Comparison of ENCODE assay signal across 21 mouse cellular contexts in the genomic region with DNA sequence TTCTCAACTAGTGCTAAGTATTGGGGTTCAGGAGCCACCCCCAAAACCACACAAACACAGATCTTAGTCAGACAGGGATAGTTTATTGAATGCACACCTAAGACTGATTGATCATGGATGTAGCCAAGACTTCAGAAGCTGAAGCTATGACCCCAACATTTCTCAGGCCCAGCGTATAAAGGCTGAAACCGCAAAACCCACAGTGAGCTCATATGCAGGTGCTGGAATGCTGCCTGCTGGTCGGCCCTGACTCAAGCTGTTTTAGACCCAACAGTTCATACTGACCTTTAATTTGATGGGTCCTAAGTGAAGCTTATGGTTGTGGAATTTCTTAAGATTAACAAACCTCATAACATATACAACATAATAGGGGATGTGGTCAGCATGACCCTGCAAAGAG. TPM values are rescaled to one million over a fixed set of nuclear protein-coding genes. Genes with fewer than 3 reads are reported as not detected.
DNase-seq lines count a peak whose midpoint lies in the region; ATAC-seq and TF ChIP-seq lines count a peak whose summit lies in the region.
"Had no signal": no experiment of that assay in that cellular context is flagged by ENCODE, and none has a peak within 500 bp of the region (broad histone marks: within the 10 kb centered on the region; RNA-seq: fewer than 3 reads in every experiment).

No protein-coding gene starts in this region.

- H3K79me3 ChIP-seq in C2C12 (ENCODE audit: low read depth): no peaks in the 10 kb centered on the region

- no peaks in the 10 kb centered on the region for H3K9me3 ChIP-seq in midbrain, embryonic 15.5 days
- no peaks in the 10 kb centered on the region for H3K9me3 ChIP-seq in forebrain, embryonic 16.5 days (ENCODE audit: control insufficient read depth, low read length)
- H3K9me3 ChIP-seq: embryonic facial prominence, embryonic 13.5 days; embryonic facial prominence, embryonic 15.5 days; forebrain, embryonic 13.5 days; forebrain, embryonic 15.5 days had no signal

- no peak for ATAC-seq in midbrain, embryonic 15.5 days (replicated peaks)
- no peak for ATAC-seq in forebrain, embryonic 16.5 days
- ATAC-seq: forebrain, embryonic 13.5 days; forebrain, embryonic 15.5 days had no signal

- H3K4me3 ChIP-seq in C2C12 (ENCODE audit: insufficient read depth, poor library complexity, severe bottlenecking): no peak overlapping the region
- H3K4me3 ChIP-seq in midbrain, embryonic 15.5 days: no peak overlapping the region
- H3K4me3 ChIP-seq in forebrain, embryonic 16.5 days (replicated peaks; ENCODE audit: low read length): no peak overlapping the region
- H3K4me3 ChIP-seq: embryonic facial prominence, embryonic 13.5 days; embryonic facial prominence, embryonic 15.5 days; erythroblast, embryonic 14.5 days; forebrain, embryonic 13.5 days; forebrain, embryonic 15.5 days had no signal

- DNase-seq in 3134 (ENCODE audit: extremely low read depth, insufficient read length, low spot score) (peak; percentile 55), 3T3-L1 (ENCODE audit: low read depth, low spot score) (peak; percentile 54)
- no peak for DNase-seq in urinary bladder, adult 2 months (ENCODE audit: low spot score)
- DNase-seq: adrenal gland, adult 8-10 months; adrenal gland, postnatal 14 days; B cell, adult 2 months; cerebellum, adult 11 months; cerebellum, adult 18-20 months; cerebellum, adult 8-10 months; cerebellum, adult 9-11 months; cerebellum, postnatal 14 days; cerebellum, postnatal 36 days; embryo, embryonic 11 days had no signal

- no peaks in the 10 kb centered on the region for H3K79me2 ChIP-seq in C2C12 (ENCODE audit: control insufficient read depth, insufficient read depth)

- 95% methylated on average over 3 of the region's 3 CpGs for WGBS in midbrain, embryonic 15.5 days
- WGBS in forebrain, embryonic 16.5 days: 95% methylated on average over 3 of the region's 3 CpGs

- H3K4me1 ChIP-seq in midbrain, embryonic 15.5 days: no peaks in the 10 kb centered on the region
- no peaks in the 10 kb centered on the region for H3K4me1 ChIP-seq in forebrain, embryonic 16.5 days (replicated peaks; ENCODE audit: control insufficient read depth, insufficient read depth, low read length)
- H3K4me1 ChIP-seq: embryonic facial prominence, embryonic 13.5 days; embryonic facial prominence, embryonic 15.5 days; forebrain, embryonic 13.5 days; forebrain, embryonic 15.5 days had no signal

- H3ac ChIP-seq in C2C12 (ENCODE audit: control insufficient read depth, insufficient read length, low read depth): no peak overlapping the region

- H3K4me2 ChIP-seq in midbrain, embryonic 15.5 days: no peak overlapping the region
- no peak overlapping the region for H3K4me2 ChIP-seq in forebrain, embryonic 16.5 days (ENCODE audit: low read length)
- H3K4me2 ChIP-seq: embryonic facial prominence, embryonic 13.5 days; embryonic facial prominence, embryonic 15.5 days; forebrain, embryonic 13.5 days; forebrain, embryonic 15.5 days had no signal

- H3K27ac ChIP-seq in midbrain, embryonic 15.5 days: no peak overlapping the region
- no peak overlapping the region for H3K27ac ChIP-seq in forebrain, embryonic 16.5 days (ENCODE audit: low read length)
- H3K27ac ChIP-seq: embryonic facial prominence, embryonic 13.5 days; embryonic facial prominence, embryonic 15.5 days; forebrain, embryonic 13.5 days; forebrain, embryonic 15.5 days had no signal

- no peaks in the 10 kb centered on the region for H3K36me3 ChIP-seq in C2C12 (ENCODE audit: control insufficient read depth, insufficient read depth)
- no peaks in the 10 kb centered on the region for H3K36me3 ChIP-seq in midbrain, embryonic 15.5 days (replicated peaks)
- no peaks in the 10 kb centered on the region for H3K36me3 ChIP-seq in forebrain, embryonic 16.5 days (ENCODE audit: control insufficient read depth, insufficient read depth)
- H3K36me3 ChIP-seq: embryonic facial prominence, embryonic 13.5 days; embryonic facial prominence, embryonic 15.5 days; forebrain, embryonic 15.5 days had no signal

- peaks cover 2% of the 10 kb centered on the region for H3K27me3 ChIP-seq in C2C12 (ENCODE audit: control insufficient read depth, insufficient read depth, insufficient read length)
- H3K27me3 ChIP-seq in midbrain, embryonic 15.5 days (replicated peaks): no peaks in the 10 kb centered on the region
- no peaks in the 10 kb centered on the region for H3K27me3 ChIP-seq in forebrain, embryonic 16.5 days (replicated peaks; ENCODE audit: control insufficient read depth, insufficient read depth, low read length)
- H3K27me3 ChIP-seq: embryonic facial prominence, embryonic 13.5 days; embryonic facial prominence, embryonic 15.5 days; forebrain, embryonic 13.5 days; forebrain, embryonic 15.5 days had no signal

- TF ChIP-seq CTCF in C2C12 (IDR thresholded peaks at IDR 0.05; ENCODE audit: control insufficient read depth, insufficient read depth, insufficient read length): no peak

- H3K9ac ChIP-seq in midbrain, embryonic 15.5 days: no peak overlapping the region
- H3K9ac ChIP-seq in forebrain, embryonic 16.5 days (replicated peaks; ENCODE audit: low read depth, low read length): no peak overlapping the region
- H3K9ac ChIP-seq: embryonic facial prominence, embryonic 13.5 days; embryonic facial prominence, embryonic 15.5 days; forebrain, embryonic 13.5 days; forebrain, embryonic 15.5 days had no signal

TF ChIP-seq in C2C12, 6 proteins besides CTCF, POLR2A, EP300 and RAD21:
- TF ChIP-seq FOSL1 (IDR thresholded peaks at IDR 0.05; ENCODE audit: insufficient read depth, low read length, poor library complexity, severe bottlenecking): no peak
- no peak for TF ChIP-seq CEBPB (IDR thresholded peaks at IDR 0.05; ENCODE audit: low read depth)
- no peak for TF ChIP-seq MYOG (IDR thresholded peaks at IDR 0.05; ENCODE audit: control insufficient read depth, extremely low read depth, insufficient read length)
- TF ChIP-seq MYOD1 (IDR thresholded peaks at IDR 0.05; ENCODE audit: control insufficient read depth, insufficient read length, low read depth): peak; percentile 3

RNA-seq across cellular contexts. Expression of a gene that starts 17.0 kb away (rescaled TPM):
- 50.9 TPM for polyA plus RNA-seq in C2C12 (2012; fragmentation: generic; extraction: Trizol)
- 75.4 and 86.2 TPM in 2 replicates for polyA plus RNA-seq in midbrain, embryonic 15.5 days (2015; fragmentation: Nextera tagmentation; extraction: Ambion mirVana)
- polyA plus RNA-seq in urinary bladder, adult 2 months (2012; rRNA removed): 90.8 and 111 TPM in 2 replicates
- 88.9 and 97.4 TPM in 2 replicates for polyA plus RNA-seq in forebrain, embryonic 16.5 days (2015; fragmentation: Nextera tagmentation; extraction: Ambion mirVana)

RNA-seq across cellular contexts. Expression of a gene that starts 53.9 kb away (rescaled TPM):
- 0.87 TPM for polyA plus RNA-seq in C2C12 (2012; fragmentation: generic; extraction: Trizol)
- 9.2 and 10.5 TPM in 2 replicates for polyA plus RNA-seq in midbrain, embryonic 15.5 days (2015; fragmentation: Nextera tagmentation; extraction: Ambion mirVana)
- 5.6 and 6.7 TPM in 2 replicates for polyA plus RNA-seq in urinary bladder, adult 2 months (2012; rRNA removed)
- polyA plus RNA-seq in forebrain, embryonic 16.5 days (2015; fragmentation: Nextera tagmentation; extraction: Ambion mirVana): 8.6 and 10.6 TPM in 2 replicates
